Mouse (Mus musculus) forebrain, embryonic 15.5 days (tissue): Measurements from ENCODE around the gene Ptpn1. TPM values are rescaled to one million over a fixed set of nuclear protein-coding genes. Genes with fewer than 3 reads are reported as not detected.

Experiments used
- ATAC-seq: fragments of 200-750 bp; cut with Nextera tagmentation; replicated peaks from 2 replicates; pipeline ENCODE4 v1.8.0; 2017; ENCODE audit warnings: mild to moderate bottlenecking, moderate TSS enrichment, moderate library complexity
- H3K27ac ChIP-seq: fragments of 300-500 bp; sonication (generic); replicated peaks from 2 replicates; pipeline ENCODE4 v1.5.1; 2015; ENCODE audit warnings: mild to moderate bottlenecking, inconsistent platforms
- H3K27me3 ChIP-seq: fragments of 300-500 bp; sonication (generic); 2 replicates; pipeline ENCODE4 v1.6.1; 2015; ENCODE audit warnings: inconsistent platforms
- H3K36me3 ChIP-seq: fragments of 300-500 bp; sonication (generic); 2 replicates; pipeline ENCODE4 v1.6.1; 2015; ENCODE audit warnings: mild to moderate bottlenecking, inconsistent platforms
- H3K4me1 ChIP-seq: fragments of 300-500 bp; sonication (generic); 2 replicates; pipeline ENCODE4 v1.6.1; 2015; ENCODE audit warnings: inconsistent platforms
- H3K4me2 ChIP-seq: fragments of 300-500 bp; sonication (generic); replicated peaks from 2 replicates; pipeline ENCODE4 v1.6.1; 2015; ENCODE audit warnings: mild to moderate bottlenecking, inconsistent platforms
- H3K4me3 ChIP-seq: fragments of 300-500 bp; sonication (generic); 2 replicates; pipeline ENCODE4 v1.5.1; 2015; ENCODE audit warnings: mild to moderate bottlenecking, inconsistent platforms
- H3K9ac ChIP-seq: fragments of 300-500 bp; sonication (generic); replicated peaks from 2 replicates; pipeline ENCODE4 v1.6.1; 2015; ENCODE audit warnings: mild to moderate bottlenecking, inconsistent platforms
- H3K9me3 ChIP-seq: fragments of 300-500 bp; sonication (generic); 2 replicates; pipeline ENCODE4 v1.6.1; 2016; ENCODE audit warnings: inconsistent platforms
- WGBS: fragments of 180-500 bp; shearing (Covaris S2); methylation state at CpG from one replicate; pipeline ENCODE4 v1.1.7; 2015; ENCODE audit warnings: mixed read lengths; 5-methylcytosine and 5-hydroxymethylcytosine counted together
- polyA plus RNA-seq: library from polyadenylated mRNA; unstranded; fragments of >200 nt; fragmentation: Nextera tagmentation; extraction: Ambion mirVana; gene quantifications from 2 replicates; pipeline ENCODE4 v1.2.1, GENCODE M21; 2015

Gene Ptpn1
- polyA plus RNA-seq, 1 experiment from 2014 or later, result 105 TPM

DNA sequence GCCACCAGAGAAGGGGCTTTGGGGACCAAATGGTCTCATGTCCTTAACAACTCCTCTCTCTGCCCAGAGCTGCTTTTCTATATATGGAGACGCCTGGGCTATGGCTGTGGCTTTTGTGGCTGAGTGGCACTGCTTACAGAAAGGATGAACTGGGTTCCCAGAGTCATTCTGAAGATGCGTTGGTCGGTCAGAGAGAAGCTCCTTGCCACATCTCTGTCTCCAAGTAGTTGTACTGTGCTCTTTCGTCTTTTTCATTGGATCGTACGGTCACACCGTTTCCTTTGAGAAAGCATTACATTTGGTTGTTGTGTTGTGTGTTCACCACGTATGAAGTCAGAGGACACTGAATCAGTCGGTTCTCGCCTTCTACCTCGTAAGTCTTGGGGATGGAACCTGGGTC is 8.8 kb downstream of the Ptpn1 start:
- Histone ChIP-seq H3K9me3 (no peaks in the 10 kb centered on the region), H3K36me3 (no peaks in the 10 kb centered on the region), H3K27ac (no peak overlapping the region), H3K27me3 (no peaks in the 10 kb centered on the region), H3K9ac (0 out of 2 replicates have a peak overlapping the region, but pooled peaks have one; percentile 4), H3K4me2 (no peak overlapping the region), H3K4me1 (peaks cover 86% of the 10 kb centered on the region), H3K4me3 (no peak overlapping the region)
- 90% methylated on average over 11 of the region's 11 CpGs for WGBS
- no peak for ATAC-seq

- Histone ChIP-seq H3K36me3 (no peaks in the 10 kb centered on the region), H3K27ac (peak overlapping the region; percentile 82), H3K9ac (no peak overlapping the region; the same call in 1 of the 2 replicates), H3K27me3 (no peaks in the 10 kb centered on the region), H3K4me3 (no peak overlapping the region), H3K4me1 (peaks cover 82% of the 10 kb centered on the region), H3K4me2 (no peak overlapping the region), H3K9me3 (no peaks in the 10 kb centered on the region)
- 42% methylated on average over 4 of the region's 4 CpGs for WGBS
- no peak for ATAC-seq
These were observed 9.5 kb downstream of the Ptpn1 start for GRCm38 (mm10) chr2:167941320-167941719.

GRCm38 (mm10) chr2:167941745-167942176 is 9.9 kb downstream of the Ptpn1 start:
- H3K27me3 ChIP-seq, result no peaks in the 10 kb centered on the region
- no peaks in the 10 kb centered on the region for H3K9me3 ChIP-seq
- H3K27ac ChIP-seq, result peak overlapping the region; percentile 82
- 0 out of 2 replicates have a peak, but pooled peaks have one; percentile 36 for ATAC-seq
- no peaks in the 10 kb centered on the region for H3K36me3 ChIP-seq
- H3K4me3 ChIP-seq, result no peak overlapping the region
- 33% methylated on average over 6 of the region's 6 CpGs for WGBS
- no peak overlapping the region for H3K4me2 ChIP-seq
- peaks cover 77% of the 10 kb centered on the region for H3K4me1 ChIP-seq
- H3K9ac ChIP-seq, result no peak overlapping the region; the same call in 1 of the 2 replicates

- Histone ChIP-seq H3K27me3 (no peaks in the 10 kb centered on the region), H3K4me1 (peaks cover 72% of the 10 kb centered on the region), H3K4me3 (no peak overlapping the region), H3K36me3 (no peaks in the 10 kb centered on the region), H3K4me2 (no peak overlapping the region), H3K9me3 (no peaks in the 10 kb centered on the region), H3K9ac (no peak overlapping the region), H3K27ac (peak overlapping the region; percentile 82)
- 17% methylated on average over 8 of the region's 8 CpGs for WGBS
- ATAC-seq, result peak; percentile 70
These were observed 10.5 kb downstream of the Ptpn1 start for GRCm38 (mm10) chr2:167942199-167942925.

DNA sequence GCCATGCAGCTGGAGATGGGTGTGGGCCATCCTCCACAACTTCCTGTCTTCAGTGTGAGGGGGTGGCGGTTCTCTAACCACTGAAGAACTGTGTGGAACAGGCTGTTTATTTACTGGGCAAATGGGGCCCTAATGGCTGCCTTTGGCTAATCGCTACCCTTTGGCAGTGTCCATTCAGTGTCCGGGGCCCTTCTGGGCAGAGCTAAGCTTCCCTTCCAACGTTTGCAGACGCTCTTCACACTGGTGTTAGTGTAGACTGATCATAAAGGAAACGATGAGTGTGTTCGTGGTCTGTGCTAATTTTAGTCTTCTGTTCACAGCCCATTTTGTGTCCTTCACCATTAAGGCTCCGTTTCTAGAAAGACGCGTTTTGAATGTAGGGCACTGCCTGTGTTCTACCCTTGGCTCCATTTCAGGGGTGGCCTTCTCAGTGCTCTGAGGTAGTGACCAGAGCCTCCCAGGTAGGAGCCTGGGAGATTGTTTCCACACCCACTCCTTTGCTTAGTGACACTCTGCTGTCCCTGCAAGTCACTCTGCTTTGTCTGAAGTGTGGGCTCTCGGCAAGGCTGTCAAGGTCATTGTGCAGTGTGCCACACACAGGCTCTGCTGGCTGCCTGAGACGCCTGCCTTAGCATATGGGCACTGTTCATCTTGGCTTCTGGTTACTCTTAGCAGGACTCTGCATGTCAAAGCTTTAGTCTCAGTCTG is 11.2 kb downstream of the Ptpn1 start:
- Histone ChIP-seq H3K9me3 (no peaks in the 10 kb centered on the region), H3K4me1 (peaks cover 73% of the 10 kb centered on the region), H3K9ac (no peak overlapping the region), H3K27me3 (no peaks in the 10 kb centered on the region), H3K4me2 (no peak overlapping the region), H3K36me3 (no peaks in the 10 kb centered on the region), H3K27ac (peak overlapping the region; percentile 82), H3K4me3 (no peak overlapping the region)
- WGBS, result 56% methylated on average over 12 of the region's 12 CpGs
- ATAC-seq, result peak; percentile 34; the same call in 1 of the 2 replicates

- Histone ChIP-seq H3K27me3 (no peaks in the 10 kb centered on the region), H3K9me3 (no peaks in the 10 kb centered on the region), H3K4me2 (no peak overlapping the region), H3K4me1 (peaks cover 70% of the 10 kb centered on the region), H3K36me3 (no peaks in the 10 kb centered on the region), H3K27ac (no peak overlapping the region), H3K4me3 (no peak overlapping the region), H3K9ac (no peak overlapping the region)
- no peak for ATAC-seq
- WGBS, result 77% methylated on average over 3 of the region's 3 CpGs
These were observed 12.3 kb downstream of the Ptpn1 start for GRCm38 (mm10) chr2:167944193-167944592.

DNA sequence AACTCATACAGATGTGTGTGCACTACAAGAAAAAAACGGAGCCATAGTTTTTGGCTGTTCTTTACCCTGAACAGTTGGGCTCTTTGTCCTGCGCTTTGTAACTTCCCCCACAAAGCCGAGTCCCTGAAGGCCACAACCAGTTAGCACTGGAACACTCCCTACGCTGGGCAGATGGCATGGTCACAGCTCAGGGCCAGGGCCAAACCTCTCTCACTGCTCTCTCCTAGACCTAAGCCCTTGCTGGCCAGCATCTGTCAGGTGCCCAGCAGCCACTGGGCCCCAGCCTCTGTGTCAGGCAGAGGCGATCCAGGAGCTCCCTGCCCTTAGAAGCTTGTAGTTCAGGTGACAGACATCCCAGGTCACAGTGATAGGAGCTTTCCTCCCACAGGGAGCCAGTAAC is 13.6 kb downstream of the Ptpn1 start:
- Histone ChIP-seq H3K4me2 (no peak overlapping the region), H3K9ac (no peak overlapping the region), H3K27me3 (no peaks in the 10 kb centered on the region), H3K9me3 (no peaks in the 10 kb centered on the region), H3K27ac (no peak overlapping the region), H3K4me1 (peaks cover 57% of the 10 kb centered on the region), H3K4me3 (no peak overlapping the region), H3K36me3 (no peaks in the 10 kb centered on the region)
- ATAC-seq, result no peak
- 85% methylated on average over 5 of the region's 5 CpGs for WGBS

- Histone ChIP-seq H3K4me3 (no peak overlapping the region), H3K9me3 (no peaks in the 10 kb centered on the region), H3K36me3 (no peaks in the 10 kb centered on the region), H3K27me3 (no peaks in the 10 kb centered on the region), H3K4me1 (peaks cover 39% of the 10 kb centered on the region), H3K27ac (no peak overlapping the region), H3K4me2 (no peak overlapping the region), H3K9ac (no peak overlapping the region)
- WGBS, result 89% methylated on average over 3 of the region's 3 CpGs
- ATAC-seq, result no peak
These were observed 15.4 kb downstream of the Ptpn1 start for GRCm38 (mm10) chr2:167947251-167947650.

GRCm38 (mm10) chr2:167948047-167948446 is 16.2 kb downstream of the Ptpn1 start:
- no peak overlapping the region for H3K27ac ChIP-seq
- H3K4me1 ChIP-seq, result peaks cover 31% of the 10 kb centered on the region
- no peak overlapping the region for H3K9ac ChIP-seq
- no peaks in the 10 kb centered on the region for H3K36me3 ChIP-seq
- WGBS, result 82% methylated on average over 6 of the region's 6 CpGs
- ATAC-seq, result no peak
- no peaks in the 10 kb centered on the region for H3K27me3 ChIP-seq
- no peak overlapping the region for H3K4me2 ChIP-seq
- no peak overlapping the region for H3K4me3 ChIP-seq
- H3K9me3 ChIP-seq, result no peaks in the 10 kb centered on the region

GRCm38 (mm10) chr2:167948557-167948956 is 16.7 kb downstream of the Ptpn1 start:
- H3K4me1 ChIP-seq, result peaks cover 26% of the 10 kb centered on the region
- H3K36me3 ChIP-seq, result no peaks in the 10 kb centered on the region
- no peaks in the 10 kb centered on the region for H3K9me3 ChIP-seq
- 75% methylated on average over 13 of the region's 13 CpGs for WGBS
- H3K4me3 ChIP-seq, result no peak overlapping the region
- H3K27ac ChIP-seq, result no peak overlapping the region
- ATAC-seq, result no peak
- H3K27me3 ChIP-seq, result no peaks in the 10 kb centered on the region
- H3K9ac ChIP-seq, result no peak overlapping the region
- H3K4me2 ChIP-seq, result no peak overlapping the region

DNA sequence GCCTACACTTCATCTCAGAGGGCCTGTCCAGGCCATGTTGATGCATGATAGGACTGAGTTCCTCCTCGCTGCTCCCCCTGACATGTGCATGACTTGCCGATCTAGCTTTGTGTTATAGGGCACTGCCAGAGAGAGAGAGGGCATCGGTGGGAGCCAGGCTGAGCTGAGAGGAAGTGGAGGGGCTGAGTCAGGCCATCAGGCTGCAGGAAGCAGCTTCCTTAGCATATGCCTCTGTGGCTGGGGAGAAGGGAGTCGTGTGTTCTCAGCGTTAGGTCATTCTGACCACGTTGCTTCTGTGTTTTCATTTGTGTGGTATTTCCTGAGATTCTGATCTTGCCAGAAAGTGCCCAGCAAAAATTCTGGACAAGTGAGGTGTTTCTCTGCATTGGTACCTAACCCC is 17.4 kb downstream of the Ptpn1 start:
- no peak overlapping the region for H3K27ac ChIP-seq
- no peaks in the 10 kb centered on the region for H3K36me3 ChIP-seq
- no peaks in the 10 kb centered on the region for H3K27me3 ChIP-seq
- H3K9me3 ChIP-seq, result no peaks in the 10 kb centered on the region
- no peak overlapping the region for H3K4me3 ChIP-seq
- 78% methylated on average over 6 of the region's 6 CpGs for WGBS
- ATAC-seq, result no peak
- no peak overlapping the region for H3K4me2 ChIP-seq
- H3K4me1 ChIP-seq, result peaks cover 19% of the 10 kb centered on the region
- H3K9ac ChIP-seq, result no peak overlapping the region

- H3K9me3 ChIP-seq, result no peaks in the 10 kb centered on the region
- H3K4me2 ChIP-seq, result no peak overlapping the region
- no peaks in the 10 kb centered on the region for H3K27me3 ChIP-seq
- no peak overlapping the region for H3K4me3 ChIP-seq
- H3K27ac ChIP-seq, result no peak overlapping the region
- WGBS, result 80% methylated on average over 2 of the region's 2 CpGs
- no peaks in the 10 kb centered on the region for H3K36me3 ChIP-seq
- no peak for ATAC-seq
- H3K4me1 ChIP-seq, result peaks cover 14% of the 10 kb centered on the region
- no peak overlapping the region for H3K9ac ChIP-seq
These were observed 18.0 kb downstream of the Ptpn1 start for GRCm38 (mm10) chr2:167949808-167950207.
